Mouse (Mus musculus) c-Kit-negative CD71-positive TER-119-positive erythroid progenitor cells, embryonic 14.5 days (primary cell): ENCODE data around the gene Sf3a3.
A peak's percentile ranks its signal among the peaks of the same experiment; 100 is the strongest.
"Not testable (repeated sequence)": the region's sequence is repeated elsewhere in the genome, so short reads cannot be mapped to it uniquely, and the experiment has no call there.

Experiments
- DNase-seq: peaks from one replicate; pipeline ENCODE4 v3.0.0-alpha.2; 2013; ENCODE audit warnings: low read depth, low spot score

Sf3a3 gene

GRCm38 (mm10) chr4:124700248-124700971 lies 14.2 kb upstream of the Sf3a3 start, which contains the start of gene Fhl3:
TSS of gene Fhl3 (plus strand) at chr4:124700701.
- no peak for DNase-seq

- no peak for DNase-seq
Measured at GRCm38 (mm10) chr4:124701052-124701845, 13.3 kb upstream of the Sf3a3 start.

- DNase-seq = no peak
Measured at GRCm38 (mm10) chr4:124701916-124702315, 12.7 kb upstream of the Sf3a3 start.

- no peak for DNase-seq
Measured at GRCm38 (mm10) chr4:124703406-124703805, 11.2 kb upstream of the Sf3a3 start.

- no peak for DNase-seq
Measured at GRCm38 (mm10) chr4:124703881-124704796, 10.4 kb upstream of the Sf3a3 start.

- no peak for DNase-seq
Measured at GRCm38 (mm10) chr4:124704797-124705474, 9.6 kb upstream of the Sf3a3 start.

- no peak for DNase-seq
Measured at GRCm38 (mm10) chr4:124705661-124706269, 8.8 kb upstream of the Sf3a3 start.

GRCm38 (mm10) chr4:124707381-124708199 lies 7.0 kb upstream of the Sf3a3 start:
- not testable (repeated sequence) for DNase-seq

GRCm38 (mm10) chr4:124708200-124708517 lies 6.4 kb upstream of the Sf3a3 start:
- DNase-seq = not testable (repeated sequence)

- DNase-seq = no peak
Measured at GRCm38 (mm10) chr4:124708518-124709477, 5.8 kb upstream of the Sf3a3 start.

- DNase-seq = no peak
Measured at GRCm38 (mm10) chr4:124709961-124710446, 4.6 kb upstream of the Sf3a3 start.

GRCm38 (mm10) chr4:124710776-124711291 lies 3.7 kb upstream of the Sf3a3 start:
- DNase-seq = peak; percentile 56

- peak; percentile 61 for DNase-seq
Measured at GRCm38 (mm10) chr4:124712618-124713017, 2.0 kb upstream of the Sf3a3 start.

- DNase-seq = not testable (repeated sequence)
Measured at GRCm38 (mm10) chr4:124713850-124714249, 726 bp upstream of the Sf3a3 start.

GRCm38 (mm10) chr4:124719101-124719500 lies 4.5 kb downstream of the Sf3a3 start:
- no peak for DNase-seq

- no peak for DNase-seq
Measured at GRCm38 (mm10) chr4:124726121-124726520, 11.5 kb downstream of the Sf3a3 start.

GRCm38 (mm10) chr4:124736952-124737351 lies 22.4 kb downstream of the Sf3a3 start:
- no peak for DNase-seq

- no peak for DNase-seq
Measured at GRCm38 (mm10) chr4:124737486-124737885, 22.9 kb downstream of the Sf3a3 start.
